Mouse (Mus musculus): ENCODE data around the gene Fuz.

The Fuz gene

GRCm38 (mm10) chr7:44890180-44890579 is 5.7 kb upstream of the Fuz start:
- DNase-seq = no peak

- no peak for DNase-seq
These were observed 5.1 kb upstream of the Fuz start for GRCm38 (mm10) chr7:44890737-44891136.

GRCm38 (mm10) chr7:44891611-44892010 is 4.3 kb upstream of the Fuz start:
- DNase-seq = no peak

GRCm38 (mm10) chr7:44892276-44892921 is 3.5 kb upstream of the Fuz start, which contains the start of gene Med25:
TSS of gene Med25 (minus strand) at chr7:44892712.
- peak; percentile 88 for DNase-seq

DNA sequence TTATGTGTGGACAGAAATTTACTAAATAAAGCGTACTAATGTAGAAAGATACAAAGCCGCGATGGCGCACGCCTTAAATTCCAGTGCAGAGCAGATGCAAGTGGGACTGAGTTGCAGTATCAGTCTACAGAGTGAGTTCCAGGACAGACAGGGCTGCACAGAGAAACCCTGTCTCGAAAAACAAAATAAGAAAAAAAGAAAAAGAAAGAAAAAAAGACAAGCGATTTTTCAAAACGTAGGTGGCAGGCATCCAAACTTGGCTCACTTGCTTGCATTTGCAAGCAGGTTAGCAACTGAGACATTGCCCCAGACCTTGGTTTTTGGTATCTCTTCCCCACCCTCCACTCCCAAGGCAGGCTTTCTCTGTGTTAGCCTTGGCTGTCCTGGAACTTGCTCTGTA is 2.7 kb upstream of the Fuz start:
- DNase-seq = peak; percentile 19

GRCm38 (mm10) chr7:44894175-44894574 is 1.7 kb upstream of the Fuz start:
- DNase-seq = no peak

DNA sequence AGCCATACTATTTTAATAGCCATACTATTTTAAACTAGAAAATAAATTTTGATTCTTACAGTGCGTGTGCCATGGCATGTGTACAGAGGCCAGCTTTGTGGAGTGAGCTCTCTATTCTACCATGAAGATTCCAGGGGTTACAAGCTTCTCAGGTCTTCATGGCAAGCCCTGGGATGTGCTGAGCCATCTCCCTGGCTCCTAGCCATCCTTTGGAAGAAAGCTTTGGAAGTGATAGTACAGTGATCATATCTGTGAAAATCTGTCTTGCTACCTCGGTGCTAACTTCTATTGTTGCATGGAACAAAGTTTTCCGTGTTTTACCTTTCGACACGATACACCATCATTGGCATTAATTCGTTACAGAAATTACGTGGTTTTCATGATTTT is 680 bp upstream of the Fuz start:
- no peak for DNase-seq

DNA sequence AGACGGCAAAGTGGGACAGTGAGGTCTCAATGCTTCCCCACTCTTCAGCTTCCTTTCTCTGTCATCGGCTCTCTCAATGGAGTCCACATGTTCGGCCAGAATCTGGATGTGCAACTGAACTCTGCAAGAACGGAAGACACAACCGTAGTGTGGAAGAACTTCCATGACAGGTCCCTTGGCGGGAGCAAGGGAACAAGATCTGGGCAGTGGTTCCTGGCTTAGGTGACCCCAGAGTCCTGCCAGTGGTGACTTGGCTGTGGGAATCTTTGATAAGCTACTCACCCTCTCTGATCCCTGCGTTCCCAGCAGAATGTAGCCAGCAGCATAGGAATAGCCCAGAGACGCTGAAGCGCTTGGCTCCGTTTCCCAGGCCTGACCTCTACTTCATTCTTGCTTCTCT is 620 bp downstream of the Fuz start:
- DNase-seq = no peak

DNA sequence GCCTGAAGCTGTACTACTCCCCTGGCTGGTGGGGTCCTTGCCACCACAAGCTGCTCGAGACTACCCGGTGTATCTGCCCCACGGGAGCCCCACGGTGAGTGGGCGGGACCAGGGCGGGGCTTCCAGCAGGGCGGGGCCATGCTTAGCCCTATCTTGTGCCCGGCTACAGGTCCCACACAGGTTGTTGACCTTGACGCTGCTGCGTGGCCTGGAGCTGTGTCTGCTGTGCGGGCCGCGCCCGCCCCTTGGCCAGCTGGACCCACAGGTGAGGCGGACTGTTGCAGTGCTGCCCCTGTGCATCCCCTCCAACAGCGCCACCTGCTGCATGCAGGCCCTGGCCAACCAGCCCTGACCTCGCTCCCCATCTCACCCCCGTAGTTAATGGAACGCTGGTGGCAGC is 2.7 kb downstream of the Fuz start:
- DNase-seq = peak; percentile 48

DNA sequence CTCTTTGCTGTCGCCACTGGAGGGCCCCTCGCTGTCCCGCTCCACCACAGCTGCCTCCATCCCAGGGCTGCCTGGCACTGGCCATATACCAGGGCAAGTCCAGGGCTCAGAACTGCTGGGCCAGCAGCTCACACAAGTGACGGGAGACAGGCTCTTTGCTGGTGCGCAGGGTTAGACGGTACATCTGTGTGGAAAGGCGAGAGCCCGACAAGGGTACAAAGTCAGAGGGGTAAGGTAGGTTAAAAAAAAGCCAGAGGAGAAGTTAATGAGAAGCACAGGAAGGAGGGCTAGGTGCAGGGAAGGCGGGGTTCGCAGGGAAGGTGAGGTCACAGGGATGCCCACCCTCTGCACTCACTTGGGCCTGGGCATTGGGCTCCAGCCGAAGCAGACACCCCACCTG is 4.8 kb downstream of the Fuz start:
- no peak for DNase-seq

DNA sequence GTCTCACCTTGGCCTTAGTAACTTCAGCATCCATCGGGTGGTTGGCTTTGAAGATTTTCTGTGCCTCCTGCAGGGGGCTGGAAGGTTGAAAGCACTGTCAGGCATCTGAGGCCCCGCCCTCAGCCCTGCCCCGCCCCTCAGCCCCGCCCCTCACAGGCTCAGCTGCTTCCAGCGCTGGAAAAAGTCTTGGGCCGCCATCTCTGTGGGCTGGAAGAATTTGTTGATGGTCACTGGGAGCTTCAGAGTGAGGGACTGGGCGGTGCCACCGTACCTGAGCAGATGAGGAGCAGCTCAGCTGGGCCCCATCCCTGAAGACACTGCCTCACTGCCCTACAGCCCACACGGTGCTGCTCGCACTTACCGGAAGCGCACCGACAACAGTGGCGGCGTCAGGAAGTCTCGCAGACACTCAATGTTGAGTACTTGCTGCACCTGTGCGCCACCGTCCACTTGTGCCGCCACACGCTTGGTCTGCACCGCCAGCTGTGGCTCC is 5.4 kb downstream of the Fuz start:
- DNase-seq = peak; percentile 40

DNA sequence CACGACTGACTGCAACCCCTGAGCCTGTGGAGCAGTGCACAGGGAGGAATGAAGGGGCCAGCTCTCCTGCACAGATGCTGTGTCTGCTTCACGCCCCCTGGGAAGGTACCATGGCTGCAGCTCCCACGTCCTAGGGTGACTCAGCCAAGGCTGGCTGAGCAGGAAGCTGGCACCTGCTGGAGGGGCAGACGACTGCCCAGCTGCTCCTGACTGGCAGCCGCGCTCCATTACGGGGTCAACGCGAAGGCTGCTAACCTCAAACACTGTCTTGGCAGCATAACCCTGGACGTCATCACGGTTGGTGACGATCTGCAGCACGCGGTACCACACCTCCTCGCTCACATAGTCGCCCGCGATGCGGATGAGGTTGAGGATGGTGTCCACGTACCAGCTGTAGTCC is 9.6 kb downstream of the Fuz start:
- no peak for DNase-seq

GRCm38 (mm10) chr7:44908706-44909476 is 13.0 kb downstream of the Fuz start:
- DNase-seq = no peak

DNA sequence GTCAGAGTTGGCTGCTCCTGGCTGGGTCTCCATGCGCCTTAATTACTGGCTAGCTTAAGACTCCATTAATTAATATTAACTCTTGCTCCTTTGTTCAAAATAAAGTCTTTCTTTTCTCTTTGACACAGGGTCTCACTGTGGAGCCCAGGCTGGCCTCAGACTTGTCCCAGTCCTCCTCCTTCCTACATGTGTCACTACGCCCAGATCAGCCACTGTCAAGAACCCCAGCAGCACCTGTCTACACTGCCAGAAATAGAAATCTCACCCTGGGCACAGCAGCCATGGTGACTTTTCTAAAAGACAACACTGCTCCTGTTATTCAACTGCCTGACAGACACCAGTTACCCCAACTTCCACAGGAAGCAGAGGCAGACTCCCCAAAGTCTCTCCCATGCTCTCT is 18.5 kb downstream of the Fuz start:
- no peak for DNase-seq

- DNase-seq = no peak
These were observed 19.4 kb downstream of the Fuz start for GRCm38 (mm10) chr7:44915314-44915713.

- DNase-seq = no peak
These were observed 20.3 kb downstream of the Fuz start for GRCm38 (mm10) chr7:44916191-44916590.

DNA sequence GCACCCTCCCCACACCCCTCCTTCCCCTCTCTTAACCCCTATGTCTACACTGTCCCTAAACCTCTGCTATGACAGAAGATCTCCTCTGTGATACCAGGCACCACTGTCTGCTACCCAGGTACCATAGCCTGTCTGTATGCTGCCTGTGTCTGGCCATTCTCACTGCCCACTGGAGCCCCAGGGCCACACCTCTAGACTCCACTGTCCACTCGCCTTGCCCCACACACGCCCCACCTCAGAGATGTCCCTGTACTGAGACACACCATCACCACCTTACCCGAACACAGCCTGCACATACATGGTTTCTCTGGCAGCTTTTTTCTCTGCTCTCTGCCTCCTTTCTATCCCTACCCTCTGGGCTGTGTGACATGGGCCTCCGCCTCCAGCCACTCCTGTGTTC is 21.0 kb downstream of the Fuz start:
- DNase-seq = no peak

DNA sequence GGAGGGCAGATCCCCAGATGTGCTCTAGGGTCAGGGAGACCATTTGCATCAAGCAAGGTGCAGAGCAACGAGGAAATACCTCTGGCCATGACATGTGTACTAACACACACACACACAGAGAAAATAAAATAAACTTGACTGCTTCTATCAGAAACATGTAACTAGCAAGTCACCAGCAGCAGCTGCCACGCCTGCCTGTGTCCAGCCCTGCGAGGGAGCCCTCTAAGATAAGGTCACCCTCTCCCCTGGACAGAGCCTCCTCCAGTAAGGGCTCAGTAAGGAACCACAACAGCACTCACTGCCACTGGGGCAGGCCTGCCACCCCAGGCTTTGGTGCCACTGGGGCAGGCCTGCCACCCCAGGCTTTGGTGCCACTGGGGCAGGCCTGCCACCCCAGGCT is 22.3 kb downstream of the Fuz start:
- no peak for DNase-seq

- no peak for DNase-seq
These were observed 23.2 kb downstream of the Fuz start for GRCm38 (mm10) chr7:44919127-44919526.

DNA sequence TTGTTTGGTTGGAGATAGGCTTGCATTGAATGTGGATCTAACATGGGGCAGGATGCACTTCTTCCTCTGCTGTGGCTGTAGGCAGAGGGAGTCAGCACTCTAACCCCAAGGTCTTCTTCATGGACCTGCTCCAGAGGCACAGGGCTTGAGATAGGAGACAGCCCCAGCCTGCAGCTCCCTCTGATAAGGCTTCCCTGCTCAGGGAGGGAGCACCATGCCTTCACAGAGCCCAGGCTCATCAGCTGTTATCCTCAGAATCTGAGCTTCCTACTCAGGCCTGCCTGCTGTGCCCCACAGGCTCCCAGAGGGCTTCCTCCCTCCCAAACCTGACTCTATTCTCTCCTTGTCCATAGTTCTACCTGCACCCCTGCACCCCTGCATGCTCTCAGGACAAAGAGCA is 26.7 kb downstream of the Fuz start:
- DNase-seq = no peak

DNA sequence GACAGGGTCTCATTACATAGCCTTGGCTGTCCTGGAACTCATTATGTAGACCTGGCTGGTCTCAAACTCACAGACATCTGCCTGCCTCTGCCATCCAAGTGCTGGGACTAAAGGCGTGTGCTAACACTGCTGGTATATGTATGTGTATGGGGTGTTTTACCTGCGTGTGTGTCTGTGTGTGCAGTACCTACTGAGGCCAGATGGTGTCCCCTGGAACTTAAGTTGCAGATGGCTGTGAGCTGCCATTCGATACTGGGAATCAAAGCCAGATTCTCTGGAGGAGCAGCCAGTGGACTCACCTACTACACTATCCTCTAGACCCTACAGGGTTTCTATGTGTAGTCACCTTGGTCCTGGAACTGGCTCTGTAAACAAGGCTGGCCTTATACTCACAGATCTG is 29.6 kb downstream of the Fuz start:
- no peak for DNase-seq

DNA sequence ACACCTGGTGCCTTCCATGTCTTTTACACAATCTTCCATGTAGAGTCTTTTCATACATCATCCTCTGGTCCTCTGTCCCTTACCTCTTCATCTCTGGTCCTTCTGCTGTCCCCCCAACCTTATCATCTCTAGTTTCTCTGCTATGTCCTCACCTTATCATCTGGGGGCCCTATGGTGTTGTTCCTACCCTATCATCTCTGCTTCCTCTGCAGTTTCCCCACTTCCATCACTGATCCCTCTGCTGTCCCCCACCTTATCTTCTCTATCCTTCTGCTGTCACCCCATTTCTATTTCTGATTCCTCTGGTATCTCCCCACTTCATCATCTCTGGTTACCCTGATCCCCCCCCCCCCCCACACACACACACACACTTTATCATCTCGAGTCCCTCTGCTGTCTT is 32.7 kb downstream of the Fuz start:
- DNase-seq = no peak

- peak; percentile 95 for DNase-seq
These were observed 33.6 kb downstream of the Fuz start, which contains the start of gene Ap2a1 for GRCm38 (mm10) chr7:44929204-44930151. TSS of gene Ap2a1 (minus strand) at chr7:44929496.

Data from right cerebral cortex, postnatal 4 days (tissue).